ENCODE assay signal across 11 mouse cellular contexts in the genomic region with DNA sequence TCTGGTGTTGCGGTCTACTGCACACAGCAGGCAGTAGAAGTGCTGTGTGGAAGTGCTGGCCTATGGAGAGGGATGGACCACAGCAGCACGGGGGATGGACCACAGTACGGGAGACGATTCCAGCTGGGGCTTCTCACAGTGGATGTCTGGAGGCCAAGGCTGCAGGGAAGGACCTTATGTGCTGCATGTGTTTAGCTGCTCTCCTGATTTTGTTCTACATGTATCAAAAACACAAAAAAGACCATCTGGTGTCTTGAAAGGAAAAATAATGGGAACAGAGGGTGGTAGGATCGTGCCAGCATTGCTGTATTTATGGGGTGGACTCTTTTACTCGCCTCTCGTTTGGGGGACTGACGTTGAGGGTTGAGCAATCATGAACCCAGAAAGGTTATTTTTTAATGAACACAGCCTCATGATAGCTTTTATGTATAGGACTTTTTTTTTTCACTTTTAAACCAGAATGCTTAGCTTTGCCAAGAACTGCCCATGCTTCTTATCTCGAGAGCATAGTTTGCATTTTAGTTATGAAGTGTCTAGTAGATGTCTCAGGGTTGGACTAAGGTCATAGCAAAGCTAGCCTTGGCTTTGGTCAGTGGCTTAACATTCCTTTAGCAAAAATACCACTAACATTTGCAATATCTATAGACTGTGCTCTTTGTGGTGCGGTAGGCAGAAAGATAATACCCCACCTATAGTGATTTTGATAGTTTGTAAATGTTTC.
DNase-seq lines count a peak whose midpoint lies in the region; ATAC-seq and TF ChIP-seq lines count a peak whose summit lies in the region.
"Had no signal": no experiment of that assay in that cellular context is flagged by ENCODE, and none has a peak within 500 bp of the region (broad histone marks: within the 10 kb centered on the region; RNA-seq: fewer than 3 reads in every experiment).

No protein-coding gene starts in this region.

- no peaks in the 10 kb centered on the region for H3K9me3 ChIP-seq in midbrain, postnatal 0 days (ENCODE audit: low read length)
- H3K9me3 ChIP-seq in midbrain, embryonic 10.5 days (replicated peaks), result no peaks in the 10 kb centered on the region
- H3K9me3 ChIP-seq: embryonic facial prominence, embryonic 15.5 days; midbrain, embryonic 12.5 days had no signal

- ATAC-seq in midbrain, postnatal 0 days (ENCODE audit: low FRiP score), result no peak
- ATAC-seq in megakaryocyte-erythroid progenitor cell, adult 5-6 weeks (replicated peaks; ENCODE audit: low FRiP score, low TSS enrichment, poor library complexity, severe bottlenecking), result no peak

- H3K9ac ChIP-seq in heart, adult 2 months (ENCODE audit: low read depth, low read length), result no peak overlapping the region
- no peak overlapping the region for H3K9ac ChIP-seq in midbrain, postnatal 0 days (replicated peaks; ENCODE audit: low read length, poor library complexity, severe bottlenecking)
- H3K9ac ChIP-seq: embryonic facial prominence, embryonic 15.5 days; midbrain, embryonic 12.5 days had no signal

- peaks cover 29% of the 10 kb centered on the region for H3K36me3 ChIP-seq in heart, adult 2 months (ENCODE audit: control insufficient read depth, insufficient read depth, low read length)
- no peaks in the 10 kb centered on the region for H3K36me3 ChIP-seq in midbrain, postnatal 0 days (ENCODE audit: insufficient read depth, low read length)
- H3K36me3 ChIP-seq in midbrain, embryonic 10.5 days, result no peaks in the 10 kb centered on the region
- H3K36me3 ChIP-seq: embryonic facial prominence, embryonic 15.5 days; midbrain, embryonic 12.5 days had no signal

- H3K4me3 ChIP-seq in heart, adult 2 months, result no peak overlapping the region
- H3K4me3 ChIP-seq in midbrain, postnatal 0 days (ENCODE audit: low read depth, low read length), result no peak overlapping the region
- no peak overlapping the region for H3K4me3 ChIP-seq in midbrain, embryonic 10.5 days
- H3K4me3 ChIP-seq: embryonic facial prominence, embryonic 15.5 days; midbrain, embryonic 12.5 days had no signal

- peak; percentile 59; the same call in 1 of the 2 replicates for TF ChIP-seq EP300 in heart, adult 2 months (IDR thresholded peaks at IDR 0.05; ENCODE audit: insufficient read depth, low read depth, low read length)

- TF ChIP-seq CTCF in heart, adult 2 months (IDR thresholded peaks at IDR 0.05), result no peak
- TF ChIP-seq CTCF in midbrain, postnatal 0 days (IDR thresholded peaks at IDR 0.05), result no peak

- H3K4me1 ChIP-seq in heart, adult 2 months (ENCODE audit: control insufficient read depth, insufficient read depth, low read length), result peaks cover 24% of the 10 kb centered on the region
- H3K4me1 ChIP-seq in midbrain, postnatal 0 days (ENCODE audit: insufficient read depth, low read length), result 0 out of 2 replicates have a peak, but pooled peaks cover 6% of the 10 kb centered on the region
- H3K4me1 ChIP-seq in midbrain, embryonic 10.5 days, result 0 out of 2 replicates have a peak, but pooled peaks cover 5% of the 10 kb centered on the region
- H3K4me1 ChIP-seq: embryonic facial prominence, embryonic 15.5 days; midbrain, embryonic 12.5 days had no signal

- no peaks in the 10 kb centered on the region for H3K27me3 ChIP-seq in heart, adult 2 months (ENCODE audit: control insufficient read depth, insufficient read depth, low read length)
- H3K27me3 ChIP-seq in midbrain, postnatal 0 days (ENCODE audit: insufficient read depth, low read length), result no peaks in the 10 kb centered on the region
- no peaks in the 10 kb centered on the region for H3K27me3 ChIP-seq in midbrain, embryonic 10.5 days (ENCODE audit: low read depth, poor library complexity, severe bottlenecking)
- H3K27me3 ChIP-seq: embryonic facial prominence, embryonic 15.5 days; midbrain, embryonic 12.5 days had no signal

- 52% methylated on average over 10 of the region's 10 CpGs for WGBS in heart, adult 2 months
- WGBS in midbrain, postnatal 0 days, result 67% methylated on average over 10 of the region's 10 CpGs
- 85% methylated on average over 10 of the region's 10 CpGs for WGBS in midbrain, embryonic 10.5 days

- intact Hi-C loops in heart, adult 2 months (cut with DNase I), result no loop called here

- TF ChIP-seq POLR2A in heart, adult 2 months (IDR thresholded peaks at IDR 0.05; ENCODE audit: insufficient read depth, low read depth, low read length), result no peak

- 0 out of 2 replicates have a peak, but pooled peaks cover 3% of the 10 kb centered on the region for H3K79me2 ChIP-seq in heart, adult 2 months (replicated peaks; ENCODE audit: control insufficient read depth, insufficient read depth, low read length)

- H3K27ac ChIP-seq in heart, adult 2 months, result peak overlapping the region; percentile 4; the same call in 1 of the 2 replicates
- H3K27ac ChIP-seq in midbrain, postnatal 0 days (ENCODE audit: low read depth, low read length), result no peak overlapping the region
- H3K27ac ChIP-seq in midbrain, embryonic 10.5 days (replicated peaks), result no peak overlapping the region
- H3K27ac ChIP-seq: embryonic facial prominence, embryonic 15.5 days; midbrain, embryonic 12.5 days had no signal

- DNase-seq in heart, adult 2 months, result peak in 1 of 2 experiments; percentile 45
- DNase-seq in heart, adult 8-10 months (ENCODE audit: low spot score), result no peak
- DNase-seq in midbrain, postnatal 0 days (ENCODE audit: low spot score), result peak; percentile 26
- DNase-seq in midbrain, embryonic 10.5 days (ENCODE audit: low spot score), result no peak
- peak; percentile 71 to 72 for DNase-seq in kidney, postnatal 4 days
- DNase-seq in adrenal gland, postnatal 36 days, result no peak
- no peak for DNase-seq in right cerebral cortex, postnatal 36 days (ENCODE audit: low spot score in 2 of 2)
- DNase-seq: thymus, postnatal 36 days had no signal

- H3K4me2 ChIP-seq in midbrain, postnatal 0 days (ENCODE audit: low read depth, low read length, poor library complexity, severe bottlenecking), result no peak overlapping the region
- H3K4me2 ChIP-seq: embryonic facial prominence, embryonic 15.5 days; midbrain, embryonic 12.5 days had no signal

Comparison
In these comparisons a context has a peak if more than half of its experiments do, and no peak if none do; other contexts are left out.
1. DNase-seq: peak in midbrain, postnatal 0 days (single experiment) and kidney, postnatal 4 days (2 of 2); none in heart, adult 8-10 months (single experiment), midbrain, embryonic 10.5 days (single experiment), adrenal gland, postnatal 36 days (0 of 2) and right cerebral cortex, postnatal 36 days (0 of 2).